Mouse (Mus musculus) liver, adult 2 months (tissue): ENCODE measurements around the gene S100b.

Source experiments
- CTCF ChIP-seq: fragments of 200-500 bp; IDR thresholded peaks from 2 replicates; pipeline ENCODE4 v1.5.1; 2011; ENCODE audit warnings: low read depth, low read length, control low read depth
- POLR2A ChIP-seq: fragments of 200-500 bp; IDR thresholded peaks from 2 replicates; pipeline ENCODE4 v1.6.1; 2011; ENCODE audit warnings: low read length, control low read depth; ENCODE audit not compliant: insufficient read depth; ENCODE audit errors: extremely low read depth

DNA sequence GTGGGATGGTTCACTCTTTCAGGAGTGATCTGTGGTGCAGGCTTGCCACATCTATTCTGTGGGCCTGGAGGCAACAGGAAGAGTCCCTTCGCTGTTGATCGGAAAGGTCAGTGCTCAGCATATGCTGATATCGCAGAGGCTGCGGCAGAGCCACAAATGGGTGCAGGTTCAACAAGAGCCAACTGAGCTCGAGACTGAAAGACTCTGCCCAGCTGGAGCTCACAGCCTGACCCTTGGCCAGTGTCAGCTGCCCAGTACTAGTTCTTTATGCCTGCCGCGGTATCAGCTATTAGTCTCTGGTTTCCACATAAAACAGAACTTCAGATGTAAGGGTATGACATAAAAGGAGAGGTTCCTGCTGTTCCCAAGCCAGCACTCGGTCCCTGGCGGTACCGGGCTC is 21.6 kb downstream of the S100b start:
- no peak for TF ChIP-seq CTCF
- no peak for TF ChIP-seq POLR2A
